Mouse (Mus musculus): ENCODE measurements around the gene Serpinb3d. TPM values are rescaled to one million over a fixed set of nuclear protein-coding genes. Genes with fewer than 3 reads are reported as not detected.
"Not testable (repeated sequence)": the region's sequence is repeated elsewhere in the genome, so short reads cannot be mapped to it uniquely, and the experiment has no call there.

Gene Serpinb3d
- total RNA-seq (2021): not detected
- long read RNA-seq: 0 reads

GRCm38 (mm10) chr1:107083406-107083805, at the start of gene Serpinb3d:
TSS of gene Serpinb3d (minus strand) at chr1:107083506.
- DNase-seq (ENCODE audit: low spot score in 2 of 2): no peak

- DNase-seq (ENCODE audit: low spot score in 2 of 2): peak in 1 of 2 experiments; percentile 54
Observed at GRCm38 (mm10) chr1:107127453-107127852, 44.1 kb upstream of the Serpinb3d start.

- no peak for DNase-seq (ENCODE audit: low spot score in 2 of 2)
Observed at GRCm38 (mm10) chr1:107098417-107098816, 15.1 kb upstream of the Serpinb3d start.

- DNase-seq (ENCODE audit: low spot score in 2 of 2): no peak
Observed at GRCm38 (mm10) chr1:107052203-107052602, 31.1 kb downstream of the Serpinb3d start, which contains the start of gene Serpinb3a. TSS of gene Serpinb3a (minus strand) at chr1:107052303.

GRCm38 (mm10) chr1:107034236-107034635, 49.1 kb downstream of the Serpinb3d start:
- not testable (repeated sequence) for DNase-seq (ENCODE audit: low spot score in 2 of 2)

Other genes starting within 250 kb of the Serpinb3d start
- not detected for gene Serpinb5, start 222.3 kb downstream of the Serpinb3d start, total RNA-seq (2021)
- not detected for gene Serpinb12, start 149.1 kb downstream of the Serpinb3d start, total RNA-seq (2021)
- not detected for gene Serpinb13, start 102.5 kb downstream of the Serpinb3d start, total RNA-seq (2021)
- not detected for gene Serpinb3a, start 31.2 kb downstream of the Serpinb3d start, total RNA-seq (2021)
- gene Serpinb3b, start 194.9 kb upstream of the Serpinb3d start, total RNA-seq (2021): not detected
- gene Serpinb3c, start 194.9 kb upstream of the Serpinb3d start, total RNA-seq (2021): not detected

All from layer of hippocampus, adult 18-20 months (tissue).